Comparison of ENCODE assay signal across 9 mouse cellular contexts in genomic region chr17:7577227-7577626, GRCm38 (mm10).
DNase-seq lines count a peak whose midpoint lies in the region; ATAC-seq and TF ChIP-seq lines count a peak whose summit lies in the region.
"Had no signal": no experiment of that assay in that cellular context is flagged by ENCODE, and none has a peak within 500 bp of the region (broad histone marks: within the 10 kb centered on the region; RNA-seq: fewer than 3 reads in every experiment).

No protein-coding gene starts in this region.

- peak; percentile 50; the same call in 1 of the 2 replicates for ATAC-seq in embryonic facial prominence, embryonic 14.5 days (ENCODE audit: low read depth)
- 0 out of 2 replicates have a peak, but pooled peaks have one; percentile 51 for ATAC-seq in embryonic facial prominence, embryonic 15.5 days (ENCODE audit: insufficient number of reproducible peaks, low FRiP score, low TSS enrichment, low read depth)
- no peak for ATAC-seq in intestine, embryonic 14.5 days (replicated peaks; ENCODE audit: low FRiP score, low TSS enrichment, low read depth)

- no peak overlapping the region for H3K4me3 ChIP-seq in embryonic facial prominence, embryonic 14.5 days (ENCODE audit: low read depth, low read length)
- no peak overlapping the region for H3K4me3 ChIP-seq in embryonic facial prominence, embryonic 10.5 days
- no peak overlapping the region for H3K4me3 ChIP-seq in embryonic facial prominence, embryonic 15.5 days (replicated peaks)
- H3K4me3 ChIP-seq in intestine, embryonic 14.5 days (ENCODE audit: low read depth, low read length) = no peak overlapping the region
- no peak overlapping the region for H3K4me3 ChIP-seq in thymus, adult 2 months (ENCODE audit: control insufficient read depth, insufficient read depth, low read length)
- H3K4me3 ChIP-seq: neural tube, embryonic 13.5 days had no signal

- H3K9ac ChIP-seq in embryonic facial prominence, embryonic 14.5 days (ENCODE audit: low read depth, low read length) = no peak overlapping the region
- no peak overlapping the region for H3K9ac ChIP-seq in embryonic facial prominence, embryonic 15.5 days
- no peak overlapping the region for H3K9ac ChIP-seq in intestine, embryonic 14.5 days (ENCODE audit: low read length)
- H3K9ac ChIP-seq: neural tube, embryonic 13.5 days had no signal

- 62% methylated on average over 4 of the region's 4 CpGs for WGBS in embryonic facial prominence, embryonic 14.5 days
- WGBS in embryonic facial prominence, embryonic 10.5 days = 87% methylated on average over 4 of the region's 4 CpGs
- 59% methylated on average over 4 of the region's 4 CpGs for WGBS in embryonic facial prominence, embryonic 15.5 days
- 33% methylated on average over 4 of the region's 4 CpGs for WGBS in intestine, embryonic 14.5 days
- 89% methylated on average over 4 of the region's 4 CpGs for WGBS in thymus, adult 2 months

- H3K4me2 ChIP-seq in embryonic facial prominence, embryonic 14.5 days (ENCODE audit: low read depth, low read length) = no peak overlapping the region
- no peak overlapping the region for H3K4me2 ChIP-seq in embryonic facial prominence, embryonic 15.5 days (replicated peaks)
- H3K4me2 ChIP-seq in intestine, embryonic 14.5 days (ENCODE audit: low read length) = no peak overlapping the region
- H3K4me2 ChIP-seq: neural tube, embryonic 13.5 days had no signal

- peak; percentile 86 for DNase-seq in embryonic facial prominence, embryonic 14.5 days (ENCODE audit: low spot score)
- DNase-seq in embryonic facial prominence, embryonic 10.5 days (ENCODE audit: low spot score) = no peak
- peak; percentile 67 for DNase-seq in 3134 (ENCODE audit: extremely low read depth, insufficient read length, low spot score)
- peak; percentile 80 for DNase-seq in intestine, embryonic 14.5 days (ENCODE audit: low spot score)
- DNase-seq in lung, postnatal 36 days = peak; percentile 72
- DNase-seq in thymus, adult 2 months = no peak
- DNase-seq in spleen, adult 12 weeks (ENCODE audit: low spot score) = no peak

- TF ChIP-seq POLR2A in thymus, adult 2 months (IDR thresholded peaks at IDR 0.05; ENCODE audit: control insufficient read depth, extremely low read depth, insufficient read depth, low read length, poor library complexity) = no peak

- no peaks in the 10 kb centered on the region for H3K4me1 ChIP-seq in embryonic facial prominence, embryonic 14.5 days (ENCODE audit: control insufficient read depth, insufficient read depth, low read length)
- H3K4me1 ChIP-seq in embryonic facial prominence, embryonic 10.5 days = no peaks in the 10 kb centered on the region
- H3K4me1 ChIP-seq in embryonic facial prominence, embryonic 15.5 days = peaks cover 5% of the 10 kb centered on the region; the same call in 1 of the 2 replicates
- H3K4me1 ChIP-seq in intestine, embryonic 14.5 days (replicated peaks; ENCODE audit: control insufficient read depth, insufficient read depth, low read length) = peaks cover 5% of the 10 kb centered on the region; the same call in 1 of the 2 replicates
- H3K4me1 ChIP-seq in thymus, adult 2 months (replicated peaks; ENCODE audit: control insufficient read depth, insufficient read depth, low read length) = no peaks in the 10 kb centered on the region
- H3K4me1 ChIP-seq: neural tube, embryonic 13.5 days had no signal

- H3K36me3 ChIP-seq in embryonic facial prominence, embryonic 14.5 days (ENCODE audit: control insufficient read depth, insufficient read depth, low read length) = no peaks in the 10 kb centered on the region
- no peaks in the 10 kb centered on the region for H3K36me3 ChIP-seq in embryonic facial prominence, embryonic 10.5 days (replicated peaks)
- no peaks in the 10 kb centered on the region for H3K36me3 ChIP-seq in embryonic facial prominence, embryonic 15.5 days
- H3K36me3 ChIP-seq in intestine, embryonic 14.5 days (ENCODE audit: control insufficient read depth, insufficient read depth, low read length) = no peaks in the 10 kb centered on the region
- H3K36me3 ChIP-seq in thymus, adult 2 months (ENCODE audit: control insufficient read depth, insufficient read depth, low read length) = no peaks in the 10 kb centered on the region
- H3K36me3 ChIP-seq: neural tube, embryonic 13.5 days had no signal

- 0 out of 2 replicates have a peak overlapping the region, but pooled peaks have one; percentile 15 for H3K27ac ChIP-seq in embryonic facial prominence, embryonic 14.5 days (replicated peaks; ENCODE audit: low read depth, low read length)
- no peak overlapping the region for H3K27ac ChIP-seq in embryonic facial prominence, embryonic 10.5 days (replicated peaks)
- H3K27ac ChIP-seq in embryonic facial prominence, embryonic 15.5 days (replicated peaks) = 0 out of 2 replicates have a peak overlapping the region, but pooled peaks have one; percentile 3
- H3K27ac ChIP-seq in intestine, embryonic 14.5 days (ENCODE audit: low read depth) = peak overlapping the region; percentile 55
- no peak overlapping the region for H3K27ac ChIP-seq in thymus, adult 2 months (ENCODE audit: control insufficient read depth, insufficient read depth, low read length)
- H3K27ac ChIP-seq: neural tube, embryonic 13.5 days had no signal

- no peaks in the 10 kb centered on the region for H3K27me3 ChIP-seq in embryonic facial prominence, embryonic 14.5 days (replicated peaks; ENCODE audit: control insufficient read depth, insufficient read depth, low read length)
- no peaks in the 10 kb centered on the region for H3K27me3 ChIP-seq in embryonic facial prominence, embryonic 10.5 days (replicated peaks; ENCODE audit: low read depth, poor library complexity, severe bottlenecking)
- no peaks in the 10 kb centered on the region for H3K27me3 ChIP-seq in embryonic facial prominence, embryonic 15.5 days
- H3K27me3 ChIP-seq in intestine, embryonic 14.5 days (replicated peaks; ENCODE audit: control insufficient read depth, insufficient read depth, low read length) = no peaks in the 10 kb centered on the region; the same call in 1 of the 2 replicates
- H3K27me3 ChIP-seq in thymus, adult 2 months (ENCODE audit: control insufficient read depth, insufficient read depth, low read length) = no peaks in the 10 kb centered on the region
- H3K27me3 ChIP-seq: neural tube, embryonic 13.5 days had no signal

- no peaks in the 10 kb centered on the region for H3K9me3 ChIP-seq in embryonic facial prominence, embryonic 14.5 days (ENCODE audit: control insufficient read depth, low read length)
- no peaks in the 10 kb centered on the region for H3K9me3 ChIP-seq in embryonic facial prominence, embryonic 10.5 days
- H3K9me3 ChIP-seq in embryonic facial prominence, embryonic 15.5 days (replicated peaks) = no peaks in the 10 kb centered on the region
- no peaks in the 10 kb centered on the region for H3K9me3 ChIP-seq in intestine, embryonic 14.5 days (ENCODE audit: control insufficient read depth, low read length)
- H3K9me3 ChIP-seq: neural tube, embryonic 13.5 days had no signal

- TF ChIP-seq CTCF in thymus, adult 2 months (IDR thresholded peaks at IDR 0.05; ENCODE audit: borderline replicate concordance, control insufficient read depth, extremely low read depth, insufficient read depth, low read length, poor library complexity) = no peak

Comparison
In these comparisons a context has a peak if more than half of its experiments do, and no peak if none do; other contexts are left out.
1. DNase-seq: peak in embryonic facial prominence, embryonic 14.5 days (single experiment), 3134 (single experiment), intestine, embryonic 14.5 days (single experiment) and lung, postnatal 36 days (single experiment); none in embryonic facial prominence, embryonic 10.5 days (single experiment), thymus, adult 2 months (single experiment) and spleen, adult 12 weeks (single experiment).
2. H3K27ac ChIP-seq: peak in embryonic facial prominence, embryonic 14.5 days (single experiment), embryonic facial prominence, embryonic 15.5 days (single experiment) and intestine, embryonic 14.5 days (single experiment); none in embryonic facial prominence, embryonic 10.5 days (single experiment) and thymus, adult 2 months (single experiment).